Mouse (Mus musculus) embryonic facial prominence, embryonic 12.5 days (tissue): Measurements from ENCODE around the gene Kars. TPM values are rescaled to one million over a fixed set of nuclear protein-coding genes. Genes with fewer than 3 reads are reported as not detected.

ENCODE experiments used
- ATAC-seq: fragments of 200-750 bp; cut with Nextera tagmentation; 2 replicates; pipeline ENCODE4 v1.8.0; 2017; ENCODE audit not compliant: insufficient number of reproducible peaks, insufficient read depth, low FRiP score, low TSS enrichment
- H3K27ac ChIP-seq: fragments of 300-500 bp; sonication (generic); 2 replicates; pipeline ENCODE4 v1.5.1; 2016; ENCODE audit warnings: mild to moderate bottlenecking
- H3K27me3 ChIP-seq: fragments of 300-500 bp; sonication (generic); 2 replicates; pipeline ENCODE4 v1.6.1; 2016; ENCODE audit warnings: mild to moderate bottlenecking, moderate library complexity
- H3K36me3 ChIP-seq: fragments of 300-500 bp; sonication (generic); 2 replicates; pipeline ENCODE4 v1.6.1; 2016; ENCODE audit warnings: mild to moderate bottlenecking
- H3K4me1 ChIP-seq: fragments of 300-500 bp; sonication (generic); 2 replicates; pipeline ENCODE4 v1.6.1; 2016
- H3K4me2 ChIP-seq: fragments of 300-500 bp; sonication (generic); replicated peaks from 2 replicates; pipeline ENCODE4 v1.6.1; 2016; ENCODE audit warnings: mild to moderate bottlenecking, moderate library complexity
- H3K4me3 ChIP-seq: fragments of 300-500 bp; sonication (generic); 2 replicates; pipeline ENCODE4 v1.5.1; 2016; ENCODE audit warnings: mild to moderate bottlenecking
- H3K9ac ChIP-seq: fragments of 300-500 bp; sonication (generic); 2 replicates; pipeline ENCODE4 v1.6.1; 2016; ENCODE audit warnings: mild to moderate bottlenecking, moderate library complexity
- H3K9me3 ChIP-seq: fragments of 300-500 bp; sonication (generic); 2 replicates; pipeline ENCODE4 v1.6.1; 2016; ENCODE audit warnings: mild to moderate bottlenecking, moderate library complexity
- WGBS: fragments of 180-500 bp; shearing (Covaris S2); methylation state at CpG from one replicate; pipeline ENCODE4 v1.1.7; 2016; 5-methylcytosine and 5-hydroxymethylcytosine counted together
- polyA plus RNA-seq: library from polyadenylated mRNA; unstranded; fragments of >200 nt; fragmentation: Nextera tagmentation; extraction: Ambion mirVana; gene quantifications from 2 replicates; pipeline ENCODE4 v1.2.1, GENCODE M21; 2016

Kars gene
- polyA plus RNA-seq, 1 experiment from 2014 or later = 228 TPM

DNA sequence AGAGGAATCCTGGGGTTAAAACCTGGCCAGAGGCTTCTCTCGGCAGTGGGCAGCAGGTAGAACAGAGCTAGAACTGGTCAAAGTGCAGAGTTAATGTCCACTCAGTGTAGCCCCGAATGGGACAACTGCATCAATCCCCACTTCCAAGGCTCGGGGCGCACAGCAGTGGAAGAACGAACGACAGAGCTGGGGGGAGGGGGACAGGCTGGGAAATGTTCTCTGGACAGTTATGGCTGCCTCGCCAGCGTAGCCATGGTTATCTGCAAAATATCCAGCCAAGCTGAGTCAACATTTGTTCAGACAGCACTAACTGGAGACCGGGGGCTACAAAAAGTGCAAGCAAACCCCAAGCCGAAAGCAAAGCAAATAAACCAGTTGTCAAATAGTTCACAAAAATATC is 33.0 kb downstream of the Kars start:
- no peak overlapping the region for H3K27ac ChIP-seq
- H3K4me3 ChIP-seq = no peak overlapping the region
- no peak for ATAC-seq
- peaks cover 54% of the 10 kb centered on the region for H3K36me3 ChIP-seq
- H3K9ac ChIP-seq = no peak overlapping the region
- H3K4me2 ChIP-seq = no peak overlapping the region
- WGBS = 74% methylated on average over 10 of the region's 10 CpGs
- H3K27me3 ChIP-seq = no peaks in the 10 kb centered on the region
- no peaks in the 10 kb centered on the region for H3K4me1 ChIP-seq
- H3K9me3 ChIP-seq = no peaks in the 10 kb centered on the region

DNA sequence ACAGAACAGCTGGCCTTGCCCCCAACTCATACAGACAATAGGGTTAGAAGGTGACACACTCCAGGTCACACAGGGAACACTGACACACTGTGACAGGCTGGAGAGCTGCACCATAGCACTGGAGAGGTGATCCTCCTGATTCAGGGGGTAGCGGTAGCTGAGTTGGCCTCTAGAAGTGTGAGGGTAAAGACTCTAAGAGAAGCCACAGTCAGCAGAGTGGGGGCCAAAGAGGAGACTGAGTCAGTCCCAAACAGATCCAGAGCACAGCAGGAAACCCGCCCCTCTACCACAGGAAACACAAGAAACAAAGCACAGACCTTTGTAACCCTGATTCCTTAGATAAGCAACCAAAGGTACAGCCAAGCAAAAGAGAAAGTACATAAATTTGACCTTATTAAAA is 34.8 kb downstream of the Kars start:
- H3K27ac ChIP-seq = no peak overlapping the region
- no peaks in the 10 kb centered on the region for H3K27me3 ChIP-seq
- H3K9me3 ChIP-seq = no peaks in the 10 kb centered on the region
- H3K4me1 ChIP-seq = no peaks in the 10 kb centered on the region
- no peak overlapping the region for H3K4me3 ChIP-seq
- H3K9ac ChIP-seq = no peak overlapping the region
- ATAC-seq = no peak
- H3K4me2 ChIP-seq = no peak overlapping the region
- 87% methylated on average over 2 of the region's 2 CpGs for WGBS
- H3K36me3 ChIP-seq = peaks cover 44% of the 10 kb centered on the region

DNA sequence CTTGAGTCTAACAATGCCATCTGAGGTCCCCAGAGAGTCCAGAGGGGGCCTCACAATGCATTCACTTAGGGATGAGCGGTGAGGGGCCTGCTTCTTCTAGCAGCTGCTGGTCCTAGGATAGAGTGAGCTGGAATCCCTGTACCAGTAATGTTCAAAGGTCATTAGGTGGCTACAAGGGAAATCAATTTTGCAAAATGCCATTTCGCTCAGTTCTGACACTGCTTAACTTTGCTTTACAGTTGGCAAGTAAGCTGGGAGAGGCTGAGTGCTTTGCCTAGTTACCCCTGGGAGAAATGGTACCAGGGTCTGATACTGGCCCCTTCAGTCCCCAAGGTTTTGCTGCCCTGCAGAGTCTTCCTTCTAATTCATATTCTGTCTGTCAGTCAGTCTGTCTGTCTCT is 35.4 kb downstream of the Kars start:
- H3K36me3 ChIP-seq = peaks cover 44% of the 10 kb centered on the region
- 91% methylated on average over 2 of the region's 2 CpGs for WGBS

DNA sequence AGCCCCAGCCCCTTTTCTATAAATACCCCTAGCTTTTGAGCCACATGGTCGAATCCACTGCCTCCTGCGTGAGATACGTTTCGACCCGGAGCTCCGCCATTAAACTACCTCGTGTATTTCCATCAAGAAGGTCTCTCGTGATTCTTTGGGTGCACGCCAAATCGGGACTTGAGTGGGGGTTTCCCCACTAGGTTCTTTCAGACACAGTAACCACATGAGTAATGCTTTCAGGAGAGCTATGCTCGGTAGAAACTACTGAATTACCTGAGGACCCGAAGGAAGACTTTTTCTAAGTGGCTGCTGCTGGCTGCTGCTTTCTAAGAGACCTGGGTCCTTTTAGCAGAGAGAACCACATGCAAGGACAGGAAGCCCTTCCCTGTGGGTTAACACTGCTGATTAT is 37.0 kb downstream of the Kars start:
- Histone ChIP-seq H3K4me2 (no peak overlapping the region), H3K4me1 (no peaks in the 10 kb centered on the region), H3K9me3 (no peaks in the 10 kb centered on the region), H3K27me3 (no peaks in the 10 kb centered on the region), H3K9ac (no peak overlapping the region), H3K4me3 (no peak overlapping the region), H3K36me3 (peaks cover 47% of the 10 kb centered on the region), H3K27ac (no peak overlapping the region)
- WGBS = 95% methylated on average over 12 of the region's 12 CpGs
- no peak for ATAC-seq

More for the DNA sequence above, 35.4 kb downstream of the Kars start:
- Histone ChIP-seq H3K27ac (no peak overlapping the region), H3K4me3 (no peak overlapping the region), H3K4me2 (no peak overlapping the region), H3K9ac (no peak overlapping the region), H3K27me3 (no peaks in the 10 kb centered on the region), H3K4me1 (no peaks in the 10 kb centered on the region), H3K9me3 (no peaks in the 10 kb centered on the region)
- ATAC-seq = no peak

DNA sequence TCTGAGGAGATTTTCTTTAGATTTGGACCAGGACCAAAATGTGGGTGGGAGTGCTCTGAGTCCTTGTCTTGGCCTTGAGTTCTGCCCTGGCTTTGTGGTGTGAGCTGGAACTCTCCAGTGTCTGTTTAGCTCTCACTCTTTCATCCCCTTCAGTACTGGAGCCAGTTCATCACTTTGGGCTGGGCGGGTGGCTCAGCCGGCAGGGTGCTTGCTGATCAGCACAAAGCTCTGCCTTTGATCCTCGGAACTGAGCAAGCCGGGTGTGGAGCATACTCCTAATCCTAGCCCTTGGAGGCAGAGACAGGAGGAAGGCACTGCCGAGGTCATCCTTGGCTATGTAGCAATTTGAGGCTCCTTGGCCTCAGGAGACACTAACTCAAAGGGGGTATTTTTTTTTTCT is 42.1 kb downstream of the Kars start:
- Histone ChIP-seq H3K27me3 (no peaks in the 10 kb centered on the region), H3K27ac (no peak overlapping the region), H3K4me3 (no peak overlapping the region), H3K36me3 (peaks cover 25% of the 10 kb centered on the region), H3K9me3 (no peaks in the 10 kb centered on the region), H3K9ac (no peak overlapping the region), H3K4me2 (no peak overlapping the region), H3K4me1 (no peaks in the 10 kb centered on the region)
- ATAC-seq = no peak
- WGBS = 40% methylated on average over 5 of the region's 5 CpGs

DNA sequence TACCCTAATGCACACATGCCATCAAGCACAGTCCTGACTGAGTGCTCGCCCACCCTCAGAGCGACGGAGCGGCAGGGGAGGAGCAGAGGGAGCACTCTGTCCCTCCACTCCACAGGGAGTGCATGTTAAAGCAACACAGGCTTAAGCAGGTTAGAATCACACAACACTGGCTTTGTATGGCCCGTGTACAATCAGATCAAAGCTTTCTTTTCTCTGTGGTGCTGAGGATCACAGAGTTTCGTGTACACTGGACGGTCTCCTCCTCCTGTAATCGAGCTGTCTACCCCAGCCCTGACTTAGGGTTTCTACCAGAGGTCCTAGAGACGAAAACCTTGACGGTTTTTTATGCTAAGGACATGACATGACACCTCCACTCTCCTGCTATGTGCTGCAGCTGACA is 42.6 kb downstream of the Kars start:
- Histone ChIP-seq H3K4me1 (no peaks in the 10 kb centered on the region), H3K27me3 (no peaks in the 10 kb centered on the region), H3K9me3 (no peaks in the 10 kb centered on the region), H3K4me2 (no peak overlapping the region), H3K4me3 (no peak overlapping the region), H3K36me3 (peaks cover 21% of the 10 kb centered on the region), H3K9ac (no peak overlapping the region), H3K27ac (no peak overlapping the region)
- no peak for ATAC-seq
- WGBS = 86% methylated on average over 10 of the region's 10 CpGs

DNA sequence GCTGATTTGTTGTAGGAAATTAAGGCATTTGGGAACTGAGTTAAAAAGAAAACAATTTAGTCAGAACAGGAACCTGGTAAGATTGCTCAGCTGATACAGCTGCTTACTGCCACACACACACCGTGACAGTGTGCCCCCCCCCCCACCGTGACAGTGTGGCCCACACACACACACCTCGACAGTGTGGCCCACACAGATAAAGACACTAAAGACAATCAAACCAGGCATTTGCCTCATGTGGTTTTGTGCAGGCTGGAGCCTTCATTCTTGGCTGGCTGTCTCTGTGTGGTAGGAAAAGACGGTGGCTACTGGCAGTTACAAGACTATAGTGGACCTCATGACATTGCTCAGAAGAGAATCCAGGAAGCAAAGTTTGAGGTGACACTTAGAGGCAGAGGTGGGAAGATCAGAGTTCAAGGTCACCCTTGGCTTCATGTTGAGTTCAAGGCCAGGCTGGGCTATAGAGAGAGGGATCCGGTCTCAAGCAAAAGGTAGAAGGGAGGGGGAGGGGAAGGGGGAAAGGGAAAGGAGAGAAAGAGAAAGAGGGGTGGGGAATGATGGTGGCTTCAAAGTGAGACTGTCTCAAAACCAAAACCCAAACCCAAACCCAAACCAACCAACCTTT is 43.8 kb downstream of the Kars start:
- no peak overlapping the region for H3K4me3 ChIP-seq
- no peak overlapping the region for H3K27ac ChIP-seq
- peaks cover 16% of the 10 kb centered on the region for H3K36me3 ChIP-seq
- WGBS = 83% methylated on average over 5 of the region's 5 CpGs
- H3K27me3 ChIP-seq = no peaks in the 10 kb centered on the region
- no peak overlapping the region for H3K9ac ChIP-seq
- ATAC-seq = no peak
- H3K4me1 ChIP-seq = no peaks in the 10 kb centered on the region
- H3K9me3 ChIP-seq = no peaks in the 10 kb centered on the region
- no peak overlapping the region for H3K4me2 ChIP-seq

DNA sequence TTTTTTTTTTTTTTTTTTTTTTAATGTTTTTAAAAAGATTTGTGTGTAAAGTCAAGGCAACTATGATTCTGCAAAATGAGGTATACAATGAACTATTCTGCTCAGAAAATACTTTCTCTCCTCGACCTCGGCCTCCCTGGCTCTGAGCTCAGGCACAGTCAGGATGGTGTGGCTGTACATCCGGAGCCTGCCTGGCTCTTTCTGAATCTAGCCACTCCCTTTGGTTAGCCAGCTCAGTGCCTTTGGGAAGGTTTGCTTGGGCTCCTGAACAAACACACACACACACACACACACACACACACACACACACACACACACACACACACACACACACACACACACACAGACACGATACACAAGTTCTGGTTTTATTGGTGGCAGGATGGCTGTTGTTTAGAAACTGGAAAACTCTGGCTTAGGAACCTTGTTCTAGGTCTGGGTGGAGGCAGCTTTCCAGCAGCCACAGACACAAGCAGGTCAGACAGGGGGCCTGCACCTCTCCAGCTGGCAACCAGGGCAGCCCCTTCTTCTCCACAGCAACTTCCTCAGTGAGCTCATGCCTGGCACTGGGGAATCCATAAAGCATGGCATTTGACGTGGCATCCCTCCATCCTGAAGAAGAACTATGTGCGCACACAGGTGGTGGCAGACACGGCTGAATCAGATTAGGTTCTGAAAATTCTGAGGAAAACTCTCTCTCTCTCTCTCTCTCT is 46.1 kb downstream of the Kars start:
- Histone ChIP-seq H3K27me3 (no peaks in the 10 kb centered on the region), H3K4me2 (no peak overlapping the region), H3K9ac (no peak overlapping the region), H3K27ac (no peak overlapping the region), H3K4me1 (no peaks in the 10 kb centered on the region), H3K4me3 (no peak overlapping the region), H3K9me3 (no peaks in the 10 kb centered on the region), H3K36me3 (peaks cover 13% of the 10 kb centered on the region)
- WGBS = 72% methylated on average over 7 of the region's 7 CpGs
- ATAC-seq = no peak

DNA sequence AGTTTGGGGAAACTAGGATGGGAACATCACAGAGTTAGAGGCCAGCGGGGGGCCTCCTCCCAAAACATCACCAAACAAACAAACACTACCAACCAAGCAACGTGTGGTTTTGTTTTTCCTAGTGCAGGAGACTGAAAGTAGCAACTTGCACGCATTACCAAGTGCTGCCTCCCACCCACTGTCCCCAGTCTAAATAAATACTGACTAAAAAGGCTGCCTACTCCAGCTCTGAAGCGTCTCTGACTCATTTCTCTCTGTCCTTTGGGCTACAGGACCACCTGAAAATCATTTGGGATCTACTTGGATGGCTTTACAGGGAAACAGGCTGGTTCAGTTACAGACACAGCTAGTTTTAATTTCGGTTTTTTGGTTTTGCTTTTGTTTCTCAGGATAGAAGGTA is 46.8 kb downstream of the Kars start:
- no peaks in the 10 kb centered on the region for H3K27me3 ChIP-seq
- ATAC-seq = no peak
- WGBS = 53% methylated on average over 5 of the region's 5 CpGs

DNA sequence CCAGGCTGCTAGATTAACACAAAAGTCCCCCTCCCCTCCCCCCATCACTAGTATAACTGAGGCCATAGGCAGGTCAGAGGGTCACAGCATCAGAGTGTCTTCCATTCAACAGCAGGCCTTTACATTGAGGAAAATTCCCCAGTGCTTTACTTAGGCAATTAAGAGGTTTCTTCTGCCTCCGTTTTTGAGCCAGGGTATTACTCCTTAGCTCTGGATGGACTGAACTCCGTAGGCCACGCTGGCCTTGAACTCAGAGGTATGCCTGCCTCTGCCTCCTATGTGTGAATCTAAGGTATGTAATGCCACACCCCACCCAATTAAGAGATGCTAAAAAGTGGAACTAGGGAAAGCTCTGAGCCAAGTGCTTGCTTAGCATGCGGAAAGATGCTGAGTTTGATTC is 47.6 kb downstream of the Kars start:
- Histone ChIP-seq H3K27me3 (no peaks in the 10 kb centered on the region), H3K4me2 (no peak overlapping the region), H3K36me3 (peaks cover 20% of the 10 kb centered on the region), H3K4me1 (no peaks in the 10 kb centered on the region), H3K4me3 (no peak overlapping the region), H3K27ac (no peak overlapping the region), H3K9ac (no peak overlapping the region), H3K9me3 (no peaks in the 10 kb centered on the region)
- ATAC-seq = no peak
- 77% methylated on average over 4 of the region's 4 CpGs for WGBS

More for the DNA sequence above, 46.8 kb downstream of the Kars start:
- Histone ChIP-seq H3K4me1 (no peaks in the 10 kb centered on the region), H3K9me3 (no peaks in the 10 kb centered on the region), H3K9ac (no peak overlapping the region), H3K4me3 (no peak overlapping the region), H3K36me3 (peaks cover 13% of the 10 kb centered on the region), H3K4me2 (no peak overlapping the region), H3K27ac (no peak overlapping the region)

DNA sequence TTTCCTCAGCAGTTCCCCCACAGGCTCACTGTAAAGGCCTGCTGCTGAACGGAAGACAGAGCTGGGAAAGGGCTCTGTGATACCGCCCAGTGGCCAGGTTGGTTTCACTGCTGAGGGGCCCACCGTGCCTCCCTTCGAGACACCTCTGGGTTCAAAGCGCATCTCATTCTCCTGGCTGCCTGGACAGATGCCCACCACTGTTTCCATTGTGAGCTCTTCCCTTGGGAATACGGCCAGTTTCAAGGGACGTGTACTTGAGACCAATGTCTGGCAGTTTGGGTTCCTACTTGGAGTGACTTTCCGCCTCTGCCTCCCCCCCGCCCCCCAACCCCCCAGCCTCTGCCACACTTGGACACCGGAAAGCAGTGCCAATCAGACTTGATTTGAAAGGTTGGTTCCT is 48.0 kb downstream of the Kars start:
- H3K27ac ChIP-seq = no peak overlapping the region
- H3K4me1 ChIP-seq = no peaks in the 10 kb centered on the region
- 73% methylated on average over 10 of the region's 10 CpGs for WGBS
- H3K36me3 ChIP-seq = peaks cover 20% of the 10 kb centered on the region
- no peak for ATAC-seq
- H3K9me3 ChIP-seq = no peaks in the 10 kb centered on the region
- no peaks in the 10 kb centered on the region for H3K27me3 ChIP-seq
- no peak overlapping the region for H3K4me2 ChIP-seq
- H3K9ac ChIP-seq = no peak overlapping the region
- H3K4me3 ChIP-seq = no peak overlapping the region

DNA sequence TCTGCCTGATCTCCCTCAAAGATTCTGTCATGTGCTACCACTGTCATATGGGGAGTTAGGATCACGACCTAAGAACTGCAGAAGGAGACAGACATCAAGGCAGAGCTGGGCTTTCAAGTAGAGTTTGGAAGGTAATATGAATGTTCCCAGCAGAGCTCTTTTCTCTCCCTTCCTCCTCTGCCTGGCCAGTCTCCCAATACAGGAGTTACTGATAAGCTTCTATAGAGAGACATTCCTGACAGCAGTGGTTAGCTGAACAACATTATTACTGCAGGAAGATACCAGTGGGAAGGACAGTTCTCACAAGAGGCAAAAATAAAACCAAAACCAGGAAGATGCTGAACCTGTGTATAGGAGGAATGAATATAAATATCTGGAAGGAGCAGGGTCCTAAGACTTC is 48.5 kb downstream of the Kars start:
- Histone ChIP-seq H3K9ac (no peak overlapping the region), H3K27me3 (no peaks in the 10 kb centered on the region), H3K4me3 (no peak overlapping the region), H3K4me1 (no peaks in the 10 kb centered on the region), H3K27ac (no peak overlapping the region), H3K4me2 (no peak overlapping the region), H3K36me3 (0 out of 2 replicates have a peak, but pooled peaks cover 16% of the 10 kb centered on the region), H3K9me3 (no peaks in the 10 kb centered on the region)
- WGBS = 61% methylated on average over 1 of the region's 1 CpGs
- no peak for ATAC-seq
